Mouse (Mus musculus) forebrain, embryonic 11.5 days (tissue): ENCODE results near the gene Lrrfip1. TPM values are rescaled to one million over a fixed set of nuclear protein-coding genes. Genes with fewer than 3 reads are reported as not detected.
A peak's percentile ranks its signal among the peaks of the same experiment; 100 is the strongest.

ENCODE experiments used
- ATAC-seq: fragments of 200-750 bp; cut with Nextera tagmentation; replicated peaks from 2 replicates; pipeline ENCODE4 v1.8.0; 2017; ENCODE audit warnings: moderate TSS enrichment; ENCODE audit not compliant: low FRiP score
- DNase-seq: peaks from one replicate; pipeline ENCODE4 v3.0.0-alpha.2; 2017; ENCODE audit warnings: low spot score
- H3K27ac ChIP-seq: fragments of 300-500 bp; sonication (generic); 2 replicates; pipeline ENCODE4 v1.5.1; 2014; ENCODE audit warnings: low read depth, low read length
- H3K27me3 ChIP-seq: fragments of 300-500 bp; sonication (generic); 2 replicates; pipeline ENCODE4 v1.6.1; 2014; ENCODE audit warnings: mild to moderate bottlenecking, low read length, mixed read lengths; ENCODE audit not compliant: control insufficient read depth, insufficient read depth
- H3K36me3 ChIP-seq: fragments of 300-500 bp; sonication (generic); 2 replicates; pipeline ENCODE4 v1.6.1; 2014; ENCODE audit warnings: mild to moderate bottlenecking, low read length, moderate library complexity, mixed read lengths; ENCODE audit not compliant: control insufficient read depth, insufficient read depth
- H3K4me1 ChIP-seq: fragments of 300-500 bp; sonication (generic); replicated peaks from 2 replicates; pipeline ENCODE4 v1.6.1; 2014; ENCODE audit warnings: low read length, mixed read lengths; ENCODE audit not compliant: control insufficient read depth, insufficient read depth
- H3K4me2 ChIP-seq: fragments of 300-500 bp; sonication (generic); 2 replicates; pipeline ENCODE4 v1.6.1; 2014; ENCODE audit warnings: low read depth, mild to moderate bottlenecking, low read length, moderate library complexity, mixed read lengths; ENCODE audit not compliant: severe bottlenecking
- H3K4me3 ChIP-seq: fragments of 300-500 bp; sonication (generic); 2 replicates; pipeline ENCODE4 v1.5.1; 2014; ENCODE audit warnings: low read depth, low read length
- H3K9ac ChIP-seq: fragments of 300-500 bp; sonication (generic); 2 replicates; pipeline ENCODE4 v1.6.1; 2014; ENCODE audit warnings: low read length
- H3K9me3 ChIP-seq: fragments of 300-500 bp; sonication (generic); 2 replicates; pipeline ENCODE4 v1.6.1; 2016; ENCODE audit warnings: low read length, mixed read lengths; ENCODE audit not compliant: control insufficient read depth
- WGBS: fragments of 180-500 bp; shearing (Covaris S2); extraction: QIAGEN DNeasy Blood & Tissue Kit; methylation state at CpG from one replicate; pipeline ENCODE4 v1.1.7; 2014; 5-methylcytosine and 5-hydroxymethylcytosine counted together
- polyA plus RNA-seq: library from polyadenylated mRNA; unstranded; fragments of >200 nt; fragmentation: Nextera tagmentation; extraction: Ambion mirVana; gene quantifications from 2 replicates; pipeline ENCODE4 v1.2.1, GENCODE M21; 2014

Lrrfip1 gene
- polyA plus RNA-seq, 1 experiment from 2014 or later = 21.4 TPM

GRCm38 (mm10) chr1:91103366-91103983 is 104.9 kb downstream of the Lrrfip1 start:
- no peak overlapping the region for H3K9ac ChIP-seq
- no peaks in the 10 kb centered on the region; the same call in 1 of the 2 replicates for H3K36me3 ChIP-seq
- H3K4me2 ChIP-seq = no peak overlapping the region
- no peaks in the 10 kb centered on the region for H3K27me3 ChIP-seq
- no peak for DNase-seq
- H3K4me3 ChIP-seq = no peak overlapping the region
- H3K4me1 ChIP-seq = 0 out of 2 replicates have a peak, but pooled peaks cover 2% of the 10 kb centered on the region
- no peak for ATAC-seq
- 92% methylated on average over 15 of the region's 15 CpGs for WGBS
- H3K27ac ChIP-seq = no peak overlapping the region
- H3K9me3 ChIP-seq = no peaks in the 10 kb centered on the region

GRCm38 (mm10) chr1:91107548-91107947 is 109.0 kb downstream of the Lrrfip1 start:
- no peak overlapping the region for H3K9ac ChIP-seq
- H3K4me3 ChIP-seq = no peak overlapping the region
- no peaks in the 10 kb centered on the region for H3K27me3 ChIP-seq
- no peak overlapping the region for H3K27ac ChIP-seq
- ATAC-seq (no peak), DNase-seq (no peak)
- WGBS = 66% methylated on average over 5 of the region's 5 CpGs
- no peaks in the 10 kb centered on the region for H3K9me3 ChIP-seq
- H3K4me2 ChIP-seq = no peak overlapping the region
- no peaks in the 10 kb centered on the region for H3K4me1 ChIP-seq
- no peaks in the 10 kb centered on the region; the same call in 1 of the 2 replicates for H3K36me3 ChIP-seq

GRCm38 (mm10) chr1:91109302-91109701 is 110.8 kb downstream of the Lrrfip1 start:
- H3K4me3 ChIP-seq = no peak overlapping the region
- no peak overlapping the region for H3K9ac ChIP-seq
- H3K9me3 ChIP-seq = no peaks in the 10 kb centered on the region
- no peak overlapping the region for H3K4me2 ChIP-seq
- no peaks in the 10 kb centered on the region for H3K27me3 ChIP-seq
- DNase-seq (no peak), ATAC-seq (no peak)
- H3K27ac ChIP-seq = no peak overlapping the region
- H3K36me3 ChIP-seq = no peaks in the 10 kb centered on the region; the same call in 1 of the 2 replicates
- H3K4me1 ChIP-seq = no peaks in the 10 kb centered on the region
- 82% methylated on average over 4 of the region's 4 CpGs for WGBS

- no peaks in the 10 kb centered on the region for H3K27me3 ChIP-seq
- no peak for ATAC-seq
- no peak overlapping the region for H3K27ac ChIP-seq
- 94% methylated on average over 14 of the region's 14 CpGs for WGBS
- DNase-seq = no peak
- H3K9me3 ChIP-seq = no peaks in the 10 kb centered on the region
- H3K4me1 ChIP-seq = no peaks in the 10 kb centered on the region
- H3K4me2 ChIP-seq = no peak overlapping the region
- no peak overlapping the region for H3K4me3 ChIP-seq
- H3K36me3 ChIP-seq = no peaks in the 10 kb centered on the region
- no peak overlapping the region for H3K9ac ChIP-seq
Observed at GRCm38 (mm10) chr1:91112171-91112570, 113.6 kb downstream of the Lrrfip1 start.

GRCm38 (mm10) chr1:91112606-91113005 is 114.1 kb downstream of the Lrrfip1 start:
- H3K36me3 ChIP-seq = no peaks in the 10 kb centered on the region
- WGBS = 88% methylated on average over 4 of the region's 4 CpGs
- H3K27ac ChIP-seq = no peak overlapping the region
- no peaks in the 10 kb centered on the region for H3K27me3 ChIP-seq
- H3K4me3 ChIP-seq = no peak overlapping the region
- H3K9ac ChIP-seq = no peak overlapping the region
- H3K4me2 ChIP-seq = no peak overlapping the region
- no peaks in the 10 kb centered on the region for H3K4me1 ChIP-seq
- H3K9me3 ChIP-seq = no peaks in the 10 kb centered on the region
- ATAC-seq (no peak), DNase-seq (no peak)

GRCm38 (mm10) chr1:91122121-91122520 is 123.6 kb downstream of the Lrrfip1 start:
- ATAC-seq (no peak), DNase-seq (no peak)
- Histone ChIP-seq H3K4me2 (no peak overlapping the region), H3K9ac (no peak overlapping the region), H3K27me3 (no peaks in the 10 kb centered on the region), H3K36me3 (no peaks in the 10 kb centered on the region), H3K4me1 (no peaks in the 10 kb centered on the region), H3K4me3 (no peak overlapping the region), H3K9me3 (no peaks in the 10 kb centered on the region), H3K27ac (no peak overlapping the region)
- WGBS = 85% methylated on average over 11 of the region's 11 CpGs

GRCm38 (mm10) chr1:91123004-91123403 is 124.5 kb downstream of the Lrrfip1 start:
- no peaks in the 10 kb centered on the region for H3K4me1 ChIP-seq
- H3K4me2 ChIP-seq = no peak overlapping the region
- no peak for DNase-seq
- H3K9me3 ChIP-seq = no peaks in the 10 kb centered on the region
- no peak overlapping the region for H3K9ac ChIP-seq
- no peaks in the 10 kb centered on the region for H3K27me3 ChIP-seq
- no peaks in the 10 kb centered on the region for H3K36me3 ChIP-seq
- 92% methylated on average over 5 of the region's 5 CpGs for WGBS
- H3K27ac ChIP-seq = no peak overlapping the region
- H3K4me3 ChIP-seq = no peak overlapping the region
- ATAC-seq = no peak

- Histone ChIP-seq H3K27me3 (no peaks in the 10 kb centered on the region), H3K9ac (no peak overlapping the region), H3K4me1 (no peaks in the 10 kb centered on the region), H3K36me3 (no peaks in the 10 kb centered on the region; the same call in 1 of the 2 replicates), H3K4me2 (no peak overlapping the region), H3K9me3 (no peaks in the 10 kb centered on the region), H3K27ac (no peak overlapping the region), H3K4me3 (no peak overlapping the region)
- ATAC-seq = no peak
- DNase-seq = no peak
- 90% methylated on average over 3 of the region's 3 CpGs for WGBS
Observed at GRCm38 (mm10) chr1:91123466-91123865, 124.9 kb downstream of the Lrrfip1 start.

GRCm38 (mm10) chr1:91128849-91129248 is 130.3 kb downstream of the Lrrfip1 start:
- H3K9ac ChIP-seq = no peak overlapping the region
- DNase-seq (peak; percentile 47), ATAC-seq (no peak)
- 88% methylated on average over 4 of the region's 4 CpGs for WGBS
- H3K4me1 ChIP-seq = no peaks in the 10 kb centered on the region
- no peaks in the 10 kb centered on the region; the same call in 1 of the 2 replicates for H3K36me3 ChIP-seq
- H3K4me2 ChIP-seq = no peak overlapping the region
- no peaks in the 10 kb centered on the region for H3K27me3 ChIP-seq
- H3K27ac ChIP-seq = no peak overlapping the region
- H3K4me3 ChIP-seq = no peak overlapping the region
- no peaks in the 10 kb centered on the region for H3K9me3 ChIP-seq
